Mouse (Mus musculus): ENCODE results near the gene H2-M9. TPM values are rescaled to one million over a fixed set of nuclear protein-coding genes. Genes with fewer than 3 reads are reported as not detected.

The H2-M9 gene
- polyA plus RNA-seq (2012; rRNA removed): not detected in 2 replicates

- no peak for DNase-seq (ENCODE audit: extremely low spot score in 1 of 2, low spot score in 1 of 2)
Measured at GRCm38 (mm10) chr17:36642566-36642965, at the start of gene H2-M9. H2-M9 (minus strand) TSS chr17:36642666.

- no peak for DNase-seq (ENCODE audit: extremely low spot score in 1 of 2, low spot score in 1 of 2)
Measured at GRCm38 (mm10) chr17:36672119-36672518, 29.7 kb upstream of the H2-M9 start, which contains the start of gene H2-M1. H2-M1 (minus strand) TSS chr17:36672219.

Other genes with a start within 250 kb of the H2-M9 start
- gene H2-M10.4, start 180.3 kb downstream of the H2-M9 start, polyA plus RNA-seq (2012; rRNA removed): not detected in 2 replicates
- gene H2-M11, start 95.6 kb downstream of the H2-M9 start, polyA plus RNA-seq (2012; rRNA removed): not detected in 2 replicates
- gene H2-M1, start 29.6 kb upstream of the H2-M9 start, polyA plus RNA-seq (2012; rRNA removed): not detected in 2 replicates
- not detected in 2 replicates for gene H2-M10.5, start 130.2 kb upstream of the H2-M9 start, polyA plus RNA-seq (2012; rRNA removed)
- not detected in 2 replicates for gene H2-M10.6, start 169.5 kb upstream of the H2-M9 start, polyA plus RNA-seq (2012; rRNA removed)
- gene Trim26, start 194.5 kb upstream of the H2-M9 start, polyA plus RNA-seq (2012; rRNA removed): 20.8 and 21.9 TPM in 2 replicates
- 0.04 and 0.08 TPM in 2 replicates for gene Trim15, start 224.5 kb upstream of the H2-M9 start, polyA plus RNA-seq (2012; rRNA removed)
- 0.06 and 0.08 TPM in 2 replicates for gene Trim10, start 226.9 kb upstream of the H2-M9 start, polyA plus RNA-seq (2012; rRNA removed)
- 0.22 and 0.29 TPM in 2 replicates for gene Trim40, start 247.5 kb upstream of the H2-M9 start, polyA plus RNA-seq (2012; rRNA removed)